Mouse (Mus musculus) heart, embryonic 11.5 days (tissue): ENCODE measurements at regions not wholly inside any gene's neighbourhood (a gene's known extent, or its start where the extent isn't known, plus 50 kb on each side); places are given as distances from the start of the nearest gene placed in this dataset.

Experiments used
- ATAC-seq: fragments of 200-750 bp; cut with Nextera tagmentation; replicated peaks from 2 replicates; pipeline ENCODE4 v1.8.0; 2017; ENCODE audit warnings: moderate library complexity; ENCODE audit not compliant: insufficient number of reproducible peaks, low FRiP score, low TSS enrichment
- H3K27ac ChIP-seq: fragments of 300-500 bp; sonication (generic); 2 replicates; pipeline ENCODE4 v1.5.1; 2014; ENCODE audit warnings: mild to moderate bottlenecking, low read depth, low read length
- H3K27me3 ChIP-seq: fragments of 300-500 bp; sonication (generic); 2 replicates; pipeline ENCODE4 v1.6.1; 2014; ENCODE audit warnings: mild to moderate bottlenecking, low read length, mixed read lengths; ENCODE audit not compliant: control insufficient read depth, insufficient read depth
- H3K36me3 ChIP-seq: fragments of 300-500 bp; sonication (generic); 2 replicates; pipeline ENCODE4 v1.6.1; 2014; ENCODE audit warnings: mild to moderate bottlenecking, low read length, moderate library complexity, mixed read lengths; ENCODE audit not compliant: control insufficient read depth, insufficient read depth
- H3K4me1 ChIP-seq: fragments of 300-500 bp; sonication (generic); 2 replicates; pipeline ENCODE4 v1.6.1; 2014; ENCODE audit warnings: low read length; ENCODE audit not compliant: control insufficient read depth, insufficient read depth
- H3K4me2 ChIP-seq: fragments of 300-500 bp; sonication (generic); 2 replicates; pipeline ENCODE4 v1.6.1; 2014; ENCODE audit warnings: mild to moderate bottlenecking, moderate library complexity
- H3K4me3 ChIP-seq: fragments of 300-500 bp; sonication (generic); 2 replicates; pipeline ENCODE4 v1.5.1; 2014; ENCODE audit warnings: low read depth, low read length
- H3K9ac ChIP-seq: fragments of 300-500 bp; sonication (generic); 2 replicates; pipeline ENCODE4 v1.6.1; 2014; ENCODE audit warnings: mild to moderate bottlenecking, low read depth, low read length, moderate library complexity
- H3K9me3 ChIP-seq: fragments of 300-500 bp; sonication (generic); replicated peaks from 2 replicates; pipeline ENCODE4 v1.6.1; 2016; ENCODE audit warnings: low read length; ENCODE audit not compliant: control insufficient read depth
- WGBS: fragments of 180-500 bp; shearing (Covaris S2); extraction: QIAGEN DNeasy Blood & Tissue Kit; methylation state at CpG from one replicate; pipeline ENCODE4 v1.1.7; 2014; ENCODE audit not compliant: insufficient replicate concordance; 5-methylcytosine and 5-hydroxymethylcytosine counted together

DNA sequence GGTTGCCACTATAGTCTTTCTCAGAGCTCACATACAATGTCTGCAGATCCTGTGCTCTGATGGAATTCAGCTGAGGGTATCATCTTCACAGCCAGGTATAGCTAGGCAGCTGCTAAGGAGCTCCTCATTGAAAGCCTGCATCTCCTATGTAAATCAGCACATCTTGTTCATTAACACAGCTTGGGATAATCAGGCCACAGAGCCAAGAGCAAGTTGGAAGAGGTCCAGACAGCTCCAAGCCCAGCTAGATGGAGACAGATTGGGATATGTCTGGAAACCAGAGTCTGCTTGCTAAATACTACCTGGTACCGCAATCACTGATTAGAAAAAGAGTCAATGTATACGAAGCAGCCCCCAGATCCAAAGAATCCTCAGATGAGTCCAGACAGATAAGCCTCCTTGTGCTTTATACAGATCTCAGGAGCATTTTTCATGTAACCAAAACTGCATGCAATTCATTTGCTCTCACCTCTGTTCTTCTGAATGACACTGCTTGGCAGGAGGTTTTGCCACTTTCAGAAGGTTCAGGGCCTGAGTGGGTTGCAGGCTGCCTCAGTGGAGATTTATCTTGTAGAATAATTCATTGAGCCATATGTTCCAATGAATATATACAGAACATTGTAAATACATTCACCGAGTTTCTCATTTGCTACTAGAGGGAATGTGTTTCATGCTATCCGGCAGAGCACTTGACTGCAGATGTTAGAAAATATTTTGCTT, 485.4 kb downstream of the D3Ertd751e start:
- H3K36me3 ChIP-seq = no peaks in the 10 kb centered on the region
- no peak overlapping the region for H3K4me3 ChIP-seq
- no peak overlapping the region for H3K27ac ChIP-seq
- H3K4me1 ChIP-seq = no peaks in the 10 kb centered on the region
- no peak overlapping the region for H3K4me2 ChIP-seq
- WGBS = 87% methylated on average over 4 of the region's 4 CpGs
- ATAC-seq = no peak
- no peaks in the 10 kb centered on the region for H3K9me3 ChIP-seq
- no peaks in the 10 kb centered on the region for H3K27me3 ChIP-seq
- no peak overlapping the region for H3K9ac ChIP-seq

DNA sequence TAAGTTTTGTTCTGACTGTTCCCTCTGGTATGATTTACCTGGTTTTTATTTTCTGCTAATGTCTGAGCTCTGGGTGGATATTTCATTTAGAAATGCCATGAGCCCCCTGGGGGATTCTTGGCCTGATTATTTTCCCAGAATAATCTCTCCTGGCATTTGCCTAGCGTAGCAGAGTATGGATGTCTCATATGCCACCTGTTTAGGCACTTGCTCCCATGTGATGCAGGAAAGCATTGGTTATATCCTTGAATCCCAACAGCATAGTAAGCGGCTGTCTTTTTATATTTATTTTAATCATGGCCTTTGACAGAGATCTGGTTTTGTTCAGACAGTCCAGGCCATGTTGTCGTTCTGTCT, 486.0 kb downstream of the D3Ertd751e start:
- 80% methylated on average over 3 of the region's 3 CpGs for WGBS
- no peaks in the 10 kb centered on the region for H3K36me3 ChIP-seq

DNA sequence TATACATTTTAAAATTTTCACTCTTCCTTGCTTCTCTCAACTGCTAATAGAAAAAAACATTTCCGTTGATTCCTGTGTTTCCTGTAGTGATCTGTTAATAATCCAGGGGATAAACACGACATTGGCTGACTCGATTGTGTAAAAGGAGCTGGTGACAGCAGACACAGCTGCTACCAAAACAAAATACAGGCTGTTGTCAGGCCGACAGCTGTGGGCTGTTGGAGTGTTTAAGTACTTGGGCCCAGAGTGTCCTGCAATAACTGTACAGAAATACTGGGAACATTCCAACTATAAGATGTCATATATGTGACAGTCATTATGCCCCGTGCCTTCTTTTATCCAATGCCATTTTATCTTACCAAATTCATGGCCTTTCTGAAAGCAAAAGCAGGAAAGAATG, 489.9 kb downstream of the D3Ertd751e start:
- no peak overlapping the region for H3K9ac ChIP-seq
- no peak overlapping the region for H3K4me3 ChIP-seq
- H3K4me1 ChIP-seq = no peaks in the 10 kb centered on the region
- H3K9me3 ChIP-seq = no peaks in the 10 kb centered on the region
- H3K27ac ChIP-seq = no peak overlapping the region
- no peak for ATAC-seq
- H3K27me3 ChIP-seq = no peaks in the 10 kb centered on the region
- 70% methylated on average over 5 of the region's 5 CpGs for WGBS
- no peaks in the 10 kb centered on the region for H3K36me3 ChIP-seq
- H3K4me2 ChIP-seq = no peak overlapping the region

More for the DNA sequence above, 486.0 kb downstream of the D3Ertd751e start:
- H3K9ac ChIP-seq = no peak overlapping the region
- no peaks in the 10 kb centered on the region for H3K4me1 ChIP-seq
- no peaks in the 10 kb centered on the region for H3K27me3 ChIP-seq
- H3K9me3 ChIP-seq = no peaks in the 10 kb centered on the region
- ATAC-seq = no peak
- H3K4me3 ChIP-seq = no peak overlapping the region
- H3K27ac ChIP-seq = no peak overlapping the region
- H3K4me2 ChIP-seq = no peak overlapping the region

DNA sequence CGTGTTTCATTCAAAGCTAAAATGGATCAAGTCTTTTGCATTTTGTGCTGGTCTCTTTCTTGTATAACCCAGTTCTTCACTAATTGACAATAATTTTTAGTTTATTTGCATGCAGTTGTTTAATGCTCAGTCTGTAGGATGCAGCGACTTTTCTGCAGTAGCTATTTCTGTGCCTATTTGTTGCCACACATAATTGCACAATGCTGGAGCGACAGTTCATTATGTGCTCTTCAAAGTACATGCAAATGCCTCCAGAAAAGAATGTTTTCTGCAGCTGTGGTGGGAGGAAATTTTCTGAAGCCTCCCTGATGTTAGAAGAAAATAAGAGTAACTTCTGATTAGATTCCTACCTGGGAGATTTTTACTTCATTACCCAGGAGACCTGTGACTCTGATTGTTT, 491.3 kb downstream of the D3Ertd751e start:
- H3K36me3 ChIP-seq = no peaks in the 10 kb centered on the region
- H3K9me3 ChIP-seq = no peaks in the 10 kb centered on the region
- H3K4me3 ChIP-seq = no peak overlapping the region
- H3K27me3 ChIP-seq = no peaks in the 10 kb centered on the region
- H3K4me2 ChIP-seq = no peak overlapping the region
- no peak overlapping the region for H3K9ac ChIP-seq
- ATAC-seq = no peak
- no peak overlapping the region for H3K27ac ChIP-seq
- H3K4me1 ChIP-seq = no peaks in the 10 kb centered on the region
- WGBS = 78% methylated on average over 3 of the region's 3 CpGs

DNA sequence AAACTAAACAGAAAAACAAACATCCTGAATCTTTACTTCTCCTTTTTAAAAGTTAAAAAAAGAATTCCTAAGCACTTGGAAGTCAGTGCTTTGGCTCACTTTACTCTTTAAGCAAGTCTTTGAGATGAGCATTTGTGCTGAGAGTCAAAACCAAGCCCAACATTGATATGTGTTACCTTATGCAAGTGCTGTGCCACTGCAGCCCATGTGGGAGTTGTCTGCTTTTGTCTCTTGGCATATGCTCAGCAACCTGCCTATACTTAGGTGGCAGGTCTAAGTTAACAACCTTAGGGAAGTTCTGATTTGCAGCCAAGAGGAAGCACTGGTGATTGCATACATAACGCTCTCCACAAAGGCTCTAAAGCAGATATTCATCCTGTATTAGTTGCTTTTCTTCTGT, 493.1 kb downstream of the D3Ertd751e start:
- no peaks in the 10 kb centered on the region for H3K4me1 ChIP-seq
- 65% methylated on average over 1 of the region's 1 CpGs for WGBS
- no peak for ATAC-seq
- no peak overlapping the region for H3K9ac ChIP-seq
- no peak overlapping the region for H3K27ac ChIP-seq
- H3K9me3 ChIP-seq = no peaks in the 10 kb centered on the region
- H3K27me3 ChIP-seq = no peaks in the 10 kb centered on the region
- no peak overlapping the region for H3K4me2 ChIP-seq
- no peaks in the 10 kb centered on the region for H3K36me3 ChIP-seq
- no peak overlapping the region for H3K4me3 ChIP-seq
